Comparison of ENCODE assay signal across 8 mouse cellular contexts in genomic region chr10:80265149-80265486, GRCm38 (mm10). TPM values are rescaled to one million over a fixed set of nuclear protein-coding genes. Genes with fewer than 3 reads are reported as not detected.
A peak's percentile ranks its signal among the peaks of the same experiment; 100 is the strongest.
DNase-seq lines count a peak whose midpoint lies in the region; ATAC-seq and TF ChIP-seq lines count a peak whose summit lies in the region.

No protein-coding gene starts in this region.

- H3K9ac ChIP-seq in heart, embryonic 14.5 days (ENCODE audit: low read length) = peak overlapping the region; percentile 96
- H3K9ac ChIP-seq in ES-E14 (ENCODE audit: insufficient read depth, low read depth, low read length, poor library complexity, severe bottlenecking) = peak overlapping the region; percentile 96

- no peaks in the 10 kb centered on the region for H3K27me3 ChIP-seq in heart, embryonic 14.5 days (ENCODE audit: control insufficient read depth, insufficient read depth, low read length)
- no peaks in the 10 kb centered on the region for H3K27me3 ChIP-seq in hindbrain, embryonic 10.5 days (ENCODE audit: insufficient read depth, poor library complexity, severe bottlenecking)
- H3K27me3 ChIP-seq in midbrain, embryonic 10.5 days (ENCODE audit: low read depth, poor library complexity, severe bottlenecking) = no peaks in the 10 kb centered on the region

- no peaks in the 10 kb centered on the region for H3K9me3 ChIP-seq in heart, embryonic 14.5 days (ENCODE audit: control insufficient read depth, low read length)
- H3K9me3 ChIP-seq in ES-E14 (ENCODE audit: control insufficient read depth, insufficient read depth, low read depth, low read length) = no peaks in the 10 kb centered on the region
- no peaks in the 10 kb centered on the region for H3K9me3 ChIP-seq in hindbrain, embryonic 10.5 days
- H3K9me3 ChIP-seq in midbrain, embryonic 10.5 days (replicated peaks) = no peaks in the 10 kb centered on the region

- H3K27ac ChIP-seq in heart, embryonic 14.5 days (replicated peaks in 1 of 2; ENCODE audit: control insufficient read depth in 1 of 2, insufficient read depth in 1 of 2, low read depth in 2 of 2, low read length in 2 of 2) = peak overlapping the region; percentile 56 to 83
- H3K27ac ChIP-seq in ES-E14 (ENCODE audit: insufficient read depth, low read depth, low read length, poor library complexity, severe bottlenecking) = peak overlapping the region; percentile 64
- H3K27ac ChIP-seq in hindbrain, embryonic 10.5 days = peak overlapping the region; percentile 97
- H3K27ac ChIP-seq in midbrain, embryonic 10.5 days (replicated peaks) = peak overlapping the region; percentile 97

- WGBS in heart, embryonic 14.5 days = 0% methylated on average over 18 of the region's 18 CpGs
- under 1% methylated on average over 18 of the region's 18 CpGs for WGBS in hindbrain, embryonic 10.5 days
- 1% methylated on average over 18 of the region's 18 CpGs for WGBS in midbrain, embryonic 10.5 days

- H3K4me3 ChIP-seq in heart, embryonic 14.5 days (ENCODE audit: control insufficient read depth in 1 of 2, insufficient read depth in 1 of 2, low read depth in 1 of 2, low read length in 2 of 2) = peak overlapping the region; percentile 71 to 75
- H3K4me3 ChIP-seq in ES-E14 (ENCODE audit: insufficient read depth in 1 of 2, low read depth in 1 of 2, low read length in 2 of 2, poor library complexity in 1 of 2, severe bottlenecking in 1 of 2) = peak overlapping the region; percentile 93 to 98
- peak overlapping the region; percentile 88 for H3K4me3 ChIP-seq in hindbrain, embryonic 10.5 days
- peak overlapping the region; percentile 95 for H3K4me3 ChIP-seq in midbrain, embryonic 10.5 days

- peaks cover 21% of the 10 kb centered on the region for H3K36me3 ChIP-seq in heart, embryonic 14.5 days (ENCODE audit: control insufficient read depth, insufficient read depth, low read length)
- peaks cover 18% of the 10 kb centered on the region for H3K36me3 ChIP-seq in ES-E14 (ENCODE audit: control insufficient read depth, insufficient read depth, low read length, poor library complexity, severe bottlenecking)
- peaks cover 31% of the 10 kb centered on the region for H3K36me3 ChIP-seq in hindbrain, embryonic 10.5 days
- H3K36me3 ChIP-seq in midbrain, embryonic 10.5 days = peaks cover 33% of the 10 kb centered on the region

- no peak for DNase-seq in heart, adult 8-10 months (ENCODE audit: low spot score)
- no peak for DNase-seq in ES-E14 (ENCODE audit: low read depth, low spot score)
- no peak for DNase-seq in hindbrain, embryonic 10.5 days (ENCODE audit: low spot score)
- DNase-seq in midbrain, embryonic 10.5 days (ENCODE audit: low spot score) = no peak
- no peak for DNase-seq in left cerebral cortex, adult 11 months (ENCODE audit: low spot score)
- no peak for DNase-seq in layer of hippocampus, adult 8-10 months (ENCODE audit: low spot score in 2 of 2)
- DNase-seq in cerebellum, postnatal 10 days = no peak

- in situ Hi-C loops in ES-E14 (cut with MboI; ENCODE audit: low sequenced_read_pairs in 2 of 2, unreplicated experiment in 2 of 2) = no loop called here

- H3K4me2 ChIP-seq in heart, embryonic 14.5 days (ENCODE audit: low read length) = peak overlapping the region; percentile 94

- peaks cover 30 to 49% of the 10 kb centered on the region in 2 experiments for H3K4me1 ChIP-seq in heart, embryonic 14.5 days (ENCODE audit: control insufficient read depth in 2 of 2, insufficient read depth in 2 of 2, low read length in 2 of 2)
- peaks cover 0 to 10% of the 10 kb centered on the region in 2 experiments; a peak in 2 of 4 replicates for H3K4me1 ChIP-seq in ES-E14 (ENCODE audit: control insufficient read depth in 2 of 2, insufficient read depth in 2 of 2, low read length in 2 of 2, poor library complexity in 1 of 2)
- H3K4me1 ChIP-seq in hindbrain, embryonic 10.5 days (replicated peaks) = peaks cover 63% of the 10 kb centered on the region
- peaks cover 72% of the 10 kb centered on the region for H3K4me1 ChIP-seq in midbrain, embryonic 10.5 days

- no peak for ATAC-seq in heart, embryonic 14.5 days (ENCODE audit: insufficient number of reproducible peaks, insufficient read depth, low FRiP score, low read depth)

TF ChIP-seq in ES-E14, 5 proteins besides CTCF, POLR2A, EP300 and RAD21:
- TF ChIP-seq HCFC1 (IDR thresholded peaks at IDR 0.05; ENCODE audit: borderline replicate concordance, insufficient read depth, low read length) (no peak), MAFK (IDR thresholded peaks at IDR 0.05; ENCODE audit: insufficient read depth, low read depth, low read length) (no peak), ZNF384 (IDR thresholded peaks at IDR 0.05; ENCODE audit: low read depth, low read length) (no peak), ZC3H11A (IDR thresholded peaks at IDR 0.05; ENCODE audit: borderline replicate concordance, low read depth, low read length) (no peak), CHD2 (IDR thresholded peaks at IDR 0.05; ENCODE audit: low read depth, low read length) (no peak)

RNA-seq across cellular contexts. Expression of gene Dazap1, which starts 3.8 kb away (rescaled TPM):
- polyA plus RNA-seq in heart, embryonic 14.5 days (2014; fragmentation: Nextera tagmentation; extraction: Ambion mirVana) = 25.0 and 27.5 TPM in 2 replicates
- 10 to 100 TPM; 49.2 to 62.8 (median 56.5) TPM for total RNA-seq in heart, adult 8-10 months (2022)
- 121 and 154 TPM in 2 replicates for total RNA-seq in ES-E14 (2012; rRNA removed)
- polyA plus RNA-seq in hindbrain, embryonic 10.5 days (2016; fragmentation: Nextera tagmentation; extraction: Ambion mirVana) = 51.0 and 51.2 TPM in 2 replicates
- polyA plus RNA-seq in midbrain, embryonic 10.5 days (2016; fragmentation: Nextera tagmentation; extraction: Ambion mirVana) = 43.7 and 50.6 TPM in 2 replicates
- total RNA-seq in layer of hippocampus, adult 8-10 months (2022) = 10 to 100 TPM; 84.8 to 98.3 (median 91.6) TPM

RNA-seq across cellular contexts. Expression of gene Gamt, which starts 4.3 kb away (rescaled TPM):
- polyA plus RNA-seq in heart, embryonic 14.5 days (2014; fragmentation: Nextera tagmentation; extraction: Ambion mirVana) = 60.3 and 61.5 TPM in 2 replicates
- 10 to 100 TPM; 10.3 to 17.1 (median 14.7) TPM for total RNA-seq in heart, adult 8-10 months (2022)
- total RNA-seq in ES-E14 (2012; rRNA removed) = 2.9 and 3.0 TPM in 2 replicates
- polyA plus RNA-seq in hindbrain, embryonic 10.5 days (2016; fragmentation: Nextera tagmentation; extraction: Ambion mirVana) = 38.3 and 45.1 TPM in 2 replicates
- polyA plus RNA-seq in midbrain, embryonic 10.5 days (2016; fragmentation: Nextera tagmentation; extraction: Ambion mirVana) = 32.5 and 35.5 TPM in 2 replicates
- total RNA-seq in layer of hippocampus, adult 8-10 months (2022) = 10 to 100 TPM; 22.4 to 34.7 (median 27.9) TPM

RNA-seq across cellular contexts. Expression of gene Ndufs7, which starts 16.2 kb away (rescaled TPM):
- polyA plus RNA-seq in heart, embryonic 14.5 days (2014; fragmentation: Nextera tagmentation; extraction: Ambion mirVana) = 721 and 734 TPM in 2 replicates
- total RNA-seq in heart, adult 8-10 months (2022) = 1,000 to 10,000 TPM in 3 of 4 experiments, 100 to 1,000 TPM in 1; 949 to 1,112 (median 1,023) TPM
- 205 and 290 TPM in 2 replicates for total RNA-seq in ES-E14 (2012; rRNA removed)
- 303 and 313 TPM in 2 replicates for polyA plus RNA-seq in hindbrain, embryonic 10.5 days (2016; fragmentation: Nextera tagmentation; extraction: Ambion mirVana)
- 288 and 314 TPM in 2 replicates for polyA plus RNA-seq in midbrain, embryonic 10.5 days (2016; fragmentation: Nextera tagmentation; extraction: Ambion mirVana)
- 100 to 1,000 TPM; 190 to 206 (median 201) TPM for total RNA-seq in layer of hippocampus, adult 8-10 months (2022)

RNA-seq across cellular contexts. Expression of gene Rps15, which starts 27.1 kb away (rescaled TPM):
- polyA plus RNA-seq in heart, embryonic 14.5 days (2014; fragmentation: Nextera tagmentation; extraction: Ambion mirVana) = 648 and 723 TPM in 2 replicates
- total RNA-seq in heart, adult 8-10 months (2022) = 100 to 1,000 TPM; 763 to 919 (median 846) TPM
- total RNA-seq in ES-E14 (2012; rRNA removed) = 2,505 and 2,820 TPM in 2 replicates
- polyA plus RNA-seq in hindbrain, embryonic 10.5 days (2016; fragmentation: Nextera tagmentation; extraction: Ambion mirVana) = 971 and 1,039 TPM in 2 replicates
- 889 and 1,053 TPM in 2 replicates for polyA plus RNA-seq in midbrain, embryonic 10.5 days (2016; fragmentation: Nextera tagmentation; extraction: Ambion mirVana)
- total RNA-seq in layer of hippocampus, adult 8-10 months (2022) = 1,000 to 10,000 TPM in 1 of 4 experiments, 100 to 1,000 TPM in 3; 755 to 1,005 (median 888) TPM

RNA-seq across cellular contexts. Expression of gene Apc2, which starts 30.7 kb away (rescaled TPM):
- 0.78 and 1.4 TPM in 2 replicates for polyA plus RNA-seq in heart, embryonic 14.5 days (2014; fragmentation: Nextera tagmentation; extraction: Ambion mirVana)
- 1 to 10 TPM; 2.2 to 3.1 (median 2.2) TPM for total RNA-seq in heart, adult 8-10 months (2022)
- total RNA-seq in ES-E14 (2012; rRNA removed) = 4.4 and 4.6 TPM in 2 replicates
- polyA plus RNA-seq in hindbrain, embryonic 10.5 days (2016; fragmentation: Nextera tagmentation; extraction: Ambion mirVana) = 30.4 and 86.1 TPM in 2 replicates
- polyA plus RNA-seq in midbrain, embryonic 10.5 days (2016; fragmentation: Nextera tagmentation; extraction: Ambion mirVana) = 28.3 and 61.6 TPM in 2 replicates
- total RNA-seq in layer of hippocampus, adult 8-10 months (2022) = 100 to 1,000 TPM in 3 of 4 experiments, 10 to 100 TPM in 1; 90.4 to 113 (median 110) TPM
